In the genomic region with DNA sequence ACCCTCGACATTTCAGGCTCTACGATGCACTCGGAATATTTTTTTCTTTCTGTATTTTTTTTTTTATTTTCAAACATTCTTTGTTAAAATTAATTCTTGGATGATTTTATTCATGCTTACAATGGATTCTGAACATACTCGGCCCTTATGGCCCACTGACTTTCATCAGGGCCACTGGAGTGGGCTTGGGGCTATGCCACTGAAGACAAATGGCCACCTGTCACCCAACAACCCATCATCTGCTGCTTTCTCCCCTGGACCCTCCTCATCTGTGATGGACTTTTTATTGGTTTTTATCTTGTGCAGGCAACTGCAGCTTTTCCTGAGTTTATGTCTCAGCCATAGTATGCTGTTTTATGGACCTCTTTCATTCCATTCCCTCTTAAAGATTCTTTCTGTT, we compare ENCODE assay signal across 22 mouse cellular contexts. TPM values are rescaled to one million over a fixed set of nuclear protein-coding genes. Genes with fewer than 3 reads are reported as not detected.
A peak's percentile ranks its signal among the peaks of the same experiment; 100 is the strongest.
DNase-seq lines count a peak whose midpoint lies in the region; ATAC-seq and TF ChIP-seq lines count a peak whose summit lies in the region.
"Had no signal": no experiment of that assay in that cellular context is flagged by ENCODE, and none has a peak within 500 bp of the region (broad histone marks: within the 10 kb centered on the region; RNA-seq: fewer than 3 reads in every experiment).

No protein-coding gene starts in this region.

- no peaks in the 10 kb centered on the region for H3K9me3 ChIP-seq in stomach, embryonic 16.5 days (replicated peaks; ENCODE audit: control insufficient read depth, low read length)
- no peaks in the 10 kb centered on the region for H3K9me3 ChIP-seq in forebrain, embryonic 16.5 days (ENCODE audit: control insufficient read depth, low read length)
- H3K9me3 ChIP-seq: embryonic facial prominence, embryonic 10.5 days; embryonic facial prominence, embryonic 12.5 days; forebrain, embryonic 13.5 days; forebrain, embryonic 15.5 days; G1E had no signal

- H3K4me1 ChIP-seq in stomach, embryonic 16.5 days (ENCODE audit: control insufficient read depth, insufficient read depth, low read length) = no peaks in the 10 kb centered on the region
- H3K4me1 ChIP-seq in forebrain, embryonic 16.5 days (replicated peaks; ENCODE audit: control insufficient read depth, insufficient read depth, low read length) = no peaks in the 10 kb centered on the region
- H3K4me1 ChIP-seq: embryonic facial prominence, embryonic 12.5 days; forebrain, embryonic 13.5 days; forebrain, embryonic 15.5 days had no signal

- no peak overlapping the region for H3K9ac ChIP-seq in stomach, embryonic 16.5 days (ENCODE audit: low read length)
- no peak overlapping the region for H3K9ac ChIP-seq in forebrain, embryonic 16.5 days (replicated peaks; ENCODE audit: low read depth, low read length)
- H3K9ac ChIP-seq: embryonic facial prominence, embryonic 12.5 days; forebrain, embryonic 13.5 days; forebrain, embryonic 15.5 days had no signal

- no peak for TF ChIP-seq CTCF in layer of hippocampus, adult 2 months (conservative IDR thresholded peaks at IDR 0.05)

- H3K36me3 ChIP-seq in stomach, embryonic 16.5 days (ENCODE audit: control insufficient read depth, insufficient read depth, low read length) = no peaks in the 10 kb centered on the region
- no peaks in the 10 kb centered on the region for H3K36me3 ChIP-seq in forebrain, embryonic 16.5 days (ENCODE audit: control insufficient read depth, insufficient read depth)
- H3K36me3 ChIP-seq: embryonic facial prominence, embryonic 10.5 days; embryonic facial prominence, embryonic 12.5 days; forebrain, embryonic 15.5 days; G1E had no signal

- no peak overlapping the region for H3K4me2 ChIP-seq in stomach, embryonic 16.5 days (ENCODE audit: low read depth, low read length)
- no peak overlapping the region for H3K4me2 ChIP-seq in forebrain, embryonic 16.5 days (ENCODE audit: low read length)
- H3K4me2 ChIP-seq: embryonic facial prominence, embryonic 12.5 days; forebrain, embryonic 13.5 days; forebrain, embryonic 15.5 days had no signal

- no peaks in the 10 kb centered on the region for H3K27me3 ChIP-seq in stomach, embryonic 16.5 days (ENCODE audit: control insufficient read depth, insufficient read depth, low read length)
- H3K27me3 ChIP-seq in forebrain, embryonic 16.5 days (replicated peaks; ENCODE audit: control insufficient read depth, insufficient read depth, low read length) = no peaks in the 10 kb centered on the region
- H3K27me3 ChIP-seq: CH12.LX; embryonic facial prominence, embryonic 12.5 days; forebrain, embryonic 13.5 days; forebrain, embryonic 15.5 days had no signal

- peak; percentile 51 to 74 for DNase-seq in cerebellum, postnatal 10 days
- DNase-seq in cerebellum, postnatal 36 days = no peak
- no peak for DNase-seq in layer of hippocampus, adult 2 months (ENCODE audit: low spot score in 2 of 2)
- no peak for DNase-seq in layer of hippocampus, adult 11-12 months (ENCODE audit: low spot score)
- DNase-seq: adrenal gland, adult 8-10 months; adrenal gland, postnatal 14 days; adrenal gland, postnatal 36 days; B cell, adult 2 months; cerebellum, adult 11-12 months; cerebellum, adult 8-10 months; cerebellum, adult 9-11 months had no signal

- no peak for ATAC-seq in stomach, embryonic 16.5 days (ENCODE audit: insufficient read depth, low FRiP score)
- ATAC-seq in forebrain, embryonic 16.5 days = no peak
- ATAC-seq: activated CD4-positive, CD25-positive, alpha-beta regulatory T cell, adult 4 months; CD4-positive, CD25-positive, alpha-beta regulatory T cell, adult 4 months; forebrain, embryonic 13.5 days; forebrain, embryonic 15.5 days; Patski had no signal

- WGBS in stomach, embryonic 16.5 days = 76% methylated on average over 4 of the region's 4 CpGs
- WGBS in forebrain, embryonic 16.5 days = 89% methylated on average over 4 of the region's 4 CpGs

- H3K27ac ChIP-seq in layer of hippocampus, adult 2 months = peak overlapping the region; percentile 40
- H3K27ac ChIP-seq in stomach, embryonic 16.5 days (ENCODE audit: low read length) = peak overlapping the region; percentile 75
- H3K27ac ChIP-seq in forebrain, embryonic 16.5 days (ENCODE audit: low read length) = no peak overlapping the region
- H3K27ac ChIP-seq: embryonic facial prominence, embryonic 10.5 days; embryonic facial prominence, embryonic 12.5 days; forebrain, embryonic 13.5 days; forebrain, embryonic 15.5 days had no signal

- H3K4me3 ChIP-seq in layer of hippocampus, adult 2 months = no peak overlapping the region
- H3K4me3 ChIP-seq in stomach, embryonic 16.5 days (replicated peaks; ENCODE audit: low read length) = no peak overlapping the region
- no peak overlapping the region for H3K4me3 ChIP-seq in forebrain, embryonic 16.5 days (replicated peaks; ENCODE audit: low read length)
- H3K4me3 ChIP-seq: embryonic facial prominence, embryonic 10.5 days; embryonic facial prominence, embryonic 12.5 days; forebrain, embryonic 13.5 days; forebrain, embryonic 15.5 days had no signal

RNA-seq across cellular contexts. Expression of a gene that starts 40.8 kb away (rescaled TPM):
- 100 to 1,000 TPM; 173 to 185 TPM for total RNA-seq in layer of hippocampus, adult 2 months (2021)
- 18.2 and 20.1 TPM in 2 replicates for polyA plus RNA-seq in stomach, embryonic 16.5 days (2015; fragmentation: Nextera tagmentation; extraction: Ambion mirVana)
- 49.5 and 56.6 TPM in 2 replicates for polyA plus RNA-seq in forebrain, embryonic 16.5 days (2015; fragmentation: Nextera tagmentation; extraction: Ambion mirVana)

Comparison
In these comparisons a context has a peak if more than half of its experiments do, and no peak if none do; other contexts are left out.
1. DNase-seq: peak in cerebellum, postnatal 10 days (2 of 2); none in cerebellum, postnatal 36 days (0 of 2), layer of hippocampus, adult 2 months (0 of 2) and layer of hippocampus, adult 11-12 months (single experiment).